Mouse (Mus musculus) embryo, embryonic 11 days (tissue): Measurements from ENCODE around the gene Ptpn22.

ENCODE experiments used
- DNase-seq: peaks from one replicate; pipeline ENCODE4 v3.0.0-alpha.2; 2015

Ptpn22 gene

DNA sequence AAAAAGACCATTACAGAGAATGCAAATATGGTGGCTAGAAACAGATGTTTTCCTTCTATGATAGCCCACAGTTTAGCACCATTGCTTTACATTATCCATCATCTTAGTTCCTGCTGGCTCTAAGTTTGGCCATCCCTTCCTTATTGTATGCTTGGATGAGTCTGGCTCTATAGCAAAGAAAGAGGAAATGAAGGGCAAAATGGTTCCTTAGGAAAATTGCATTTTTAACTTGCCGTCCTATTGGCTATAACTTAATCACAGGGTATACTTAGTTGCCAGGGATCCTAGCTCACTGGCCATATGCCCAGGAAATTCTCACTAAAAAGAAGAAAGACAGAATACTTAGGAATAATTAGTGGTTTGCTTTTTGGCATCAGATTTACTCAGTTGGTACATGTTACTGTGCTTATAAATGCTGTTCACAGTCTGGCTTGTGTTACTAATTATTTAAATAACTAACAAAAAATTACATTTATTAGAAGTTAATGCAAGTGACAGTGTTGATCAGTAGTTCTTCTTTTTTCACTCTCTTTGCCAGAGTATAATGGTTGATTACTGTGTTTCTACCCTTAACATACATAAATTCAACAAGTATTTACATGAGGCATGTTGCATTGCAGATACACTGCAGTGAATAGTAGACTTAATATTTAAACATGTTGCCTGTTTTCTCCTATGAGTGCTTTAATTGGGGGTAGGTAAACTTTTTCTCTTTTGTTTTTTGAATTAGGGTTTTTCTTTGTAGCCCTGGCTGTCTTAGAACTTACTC, 85.4 kb downstream of the Ptpn22 start:
- DNase-seq, result no peak

DNA sequence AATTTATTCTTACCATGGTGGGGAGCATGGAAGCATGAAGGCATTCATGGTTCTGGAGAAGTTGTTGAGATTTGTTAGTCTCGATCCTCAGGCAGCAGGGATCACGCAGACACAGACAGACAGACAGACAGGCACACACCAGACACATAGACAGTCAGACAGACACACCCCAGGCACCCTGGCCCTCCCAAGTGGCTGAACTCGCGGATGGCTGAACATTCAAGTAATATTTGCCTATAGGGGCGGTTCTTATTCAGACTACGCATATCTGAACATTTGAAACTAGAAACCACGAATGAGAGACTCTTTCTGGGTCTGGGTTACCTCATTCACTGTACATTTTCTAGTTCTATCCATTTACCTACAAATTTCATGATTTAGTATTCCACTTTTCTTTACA, 89.1 kb downstream of the Ptpn22 start:
- DNase-seq, result no peak

DNA sequence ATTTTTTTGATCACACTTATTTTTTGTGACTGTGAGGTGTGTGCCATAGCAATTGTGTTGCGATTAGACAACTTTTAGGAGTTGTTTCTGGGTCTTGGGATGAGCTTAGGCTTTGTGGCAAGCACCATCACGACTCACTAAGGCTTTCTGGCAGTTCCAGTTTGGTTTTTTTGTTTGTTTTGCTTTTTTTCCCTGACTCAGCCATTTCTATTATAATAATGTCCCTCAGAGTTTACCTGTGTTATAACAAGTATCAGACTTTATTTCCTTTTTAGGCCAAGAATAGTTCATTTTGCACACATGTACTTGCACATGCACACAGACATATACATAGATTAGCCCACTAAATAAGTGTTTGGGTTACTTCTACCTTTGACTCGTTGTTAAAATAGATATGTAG, 101.0 kb downstream of the Ptpn22 start:
- no peak for DNase-seq
